Comparison of ENCODE assay signal across 12 mouse cellular contexts in genomic region chr19:38298018-38298626, GRCm38 (mm10). TPM values are rescaled to one million over a fixed set of nuclear protein-coding genes. Genes with fewer than 3 reads are reported as not detected.
DNase-seq lines count a peak whose midpoint lies in the region; ATAC-seq and TF ChIP-seq lines count a peak whose summit lies in the region.
"Had no signal": no experiment of that assay in that cellular context is flagged by ENCODE, and none has a peak within 500 bp of the region (broad histone marks: within the 10 kb centered on the region; RNA-seq: fewer than 3 reads in every experiment).

No protein-coding gene starts in this region.

- H3K9ac ChIP-seq in forebrain, embryonic 14.5 days (ENCODE audit: low read length), result no peak overlapping the region
- H3K9ac ChIP-seq in forebrain, embryonic 15.5 days (replicated peaks), result no peak overlapping the region
- H3K9ac ChIP-seq in liver, embryonic 11.5 days (ENCODE audit: low read depth, low read length), result no peak overlapping the region

- no peaks in the 10 kb centered on the region for H3K36me3 ChIP-seq in forebrain, embryonic 14.5 days (ENCODE audit: control insufficient read depth, insufficient read depth, low read length)
- H3K36me3 ChIP-seq in forebrain, embryonic 15.5 days, result no peaks in the 10 kb centered on the region
- no peaks in the 10 kb centered on the region for H3K36me3 ChIP-seq in spleen, adult 2 months (ENCODE audit: control insufficient read depth, insufficient read depth, low read length)
- no peaks in the 10 kb centered on the region for H3K36me3 ChIP-seq in liver, embryonic 11.5 days (ENCODE audit: control insufficient read depth, insufficient read depth, low read length)
- H3K36me3 ChIP-seq: heart, embryonic 10.5 days had no signal

- WGBS in forebrain, embryonic 14.5 days, result 3% methylated on average over 3 of the region's 3 CpGs
- WGBS in forebrain, embryonic 15.5 days, result 7% methylated on average over 3 of the region's 3 CpGs
- 37% methylated on average over 3 of the region's 3 CpGs for WGBS in spleen, adult 2 months
- 16% methylated on average over 3 of the region's 3 CpGs for WGBS in liver, embryonic 11.5 days

- no peaks in the 10 kb centered on the region for H3K27me3 ChIP-seq in forebrain, embryonic 14.5 days (replicated peaks; ENCODE audit: control insufficient read depth, insufficient read depth, low read length)
- no peaks in the 10 kb centered on the region for H3K27me3 ChIP-seq in forebrain, embryonic 15.5 days
- H3K27me3 ChIP-seq in spleen, adult 2 months (ENCODE audit: control insufficient read depth, insufficient read depth, low read length), result no peaks in the 10 kb centered on the region
- no peaks in the 10 kb centered on the region for H3K27me3 ChIP-seq in liver, embryonic 11.5 days (replicated peaks; ENCODE audit: control insufficient read depth, insufficient read depth, low read length)

- no peak overlapping the region for H3K27ac ChIP-seq in forebrain, embryonic 14.5 days (ENCODE audit: low read depth, low read length)
- no peak overlapping the region for H3K27ac ChIP-seq in forebrain, embryonic 15.5 days (replicated peaks)
- H3K27ac ChIP-seq in spleen, adult 2 months (ENCODE audit: insufficient read depth, low read length), result peak overlapping the region; percentile 50; the same call in 1 of the 2 replicates
- H3K27ac ChIP-seq in liver, embryonic 11.5 days (ENCODE audit: low read depth, low read length), result no peak overlapping the region
- H3K27ac ChIP-seq: heart, embryonic 10.5 days had no signal

- TF ChIP-seq CTCF in spleen, adult 2 months (IDR thresholded peaks at IDR 0.05; ENCODE audit: extremely low read depth, insufficient read depth, insufficient read length, insufficient replicate concordance), result no peak

- DNase-seq in forebrain, embryonic 14.5 days (ENCODE audit: low spot score), result peak; percentile 7
- DNase-seq in spleen, adult 2 months (ENCODE audit: low read depth in 1 of 2, low spot score in 2 of 2), result peak in 1 of 2 experiments; percentile 6
- no peak for DNase-seq in spleen, adult 12 weeks (ENCODE audit: low spot score)
- peak; percentile 62 for DNase-seq in induced T-regulatory cell, adult 2 months (ENCODE audit: low read depth)
- peak; percentile 41 for DNase-seq in thymus, postnatal 14 days
- DNase-seq in liver, embryonic 11.5 days (ENCODE audit: low spot score), result no peak
- no peak for DNase-seq in gastrocnemius, postnatal 25 days
- DNase-seq: adrenal gland, adult 2 months; right cerebral cortex, postnatal 25 days had no signal

- no peaks in the 10 kb centered on the region for H3K4me1 ChIP-seq in forebrain, embryonic 14.5 days (ENCODE audit: control insufficient read depth, insufficient read depth, low read length)
- no peaks in the 10 kb centered on the region for H3K4me1 ChIP-seq in forebrain, embryonic 15.5 days
- H3K4me1 ChIP-seq in spleen, adult 2 months (ENCODE audit: control insufficient read depth, insufficient read depth, insufficient read length), result no peaks in the 10 kb centered on the region
- H3K4me1 ChIP-seq in liver, embryonic 11.5 days (replicated peaks; ENCODE audit: control insufficient read depth, insufficient read depth, low read length), result no peaks in the 10 kb centered on the region
- H3K4me1 ChIP-seq: heart, embryonic 10.5 days had no signal

- no peak for TF ChIP-seq POLR2A in spleen, adult 2 months (IDR thresholded peaks at IDR 0.05; ENCODE audit: low read depth, low read length)

- H3K4me3 ChIP-seq in forebrain, embryonic 14.5 days (ENCODE audit: low read depth, low read length), result no peak overlapping the region
- no peak overlapping the region for H3K4me3 ChIP-seq in forebrain, embryonic 15.5 days
- H3K4me3 ChIP-seq in spleen, adult 2 months (ENCODE audit: extremely low read depth, insufficient read depth, insufficient read length), result no peak overlapping the region
- no peak overlapping the region for H3K4me3 ChIP-seq in liver, embryonic 11.5 days (ENCODE audit: low read depth, low read length)
- H3K4me3 ChIP-seq: heart, embryonic 10.5 days had no signal

- no peak for ATAC-seq in forebrain, embryonic 14.5 days
- no peak for ATAC-seq in forebrain, embryonic 15.5 days (replicated peaks)
- ATAC-seq in liver, embryonic 11.5 days (replicated peaks; ENCODE audit: low FRiP score), result no peak
- ATAC-seq: midbrain, embryonic 16.5 days had no signal

- H3K4me2 ChIP-seq in forebrain, embryonic 14.5 days (ENCODE audit: low read length), result no peak overlapping the region
- no peak overlapping the region for H3K4me2 ChIP-seq in forebrain, embryonic 15.5 days (replicated peaks)
- H3K4me2 ChIP-seq in liver, embryonic 11.5 days, result no peak overlapping the region

- H3K9me3 ChIP-seq in forebrain, embryonic 14.5 days (replicated peaks; ENCODE audit: control insufficient read depth, low read length), result no peaks in the 10 kb centered on the region
- no peaks in the 10 kb centered on the region for H3K9me3 ChIP-seq in forebrain, embryonic 15.5 days
- no peaks in the 10 kb centered on the region for H3K9me3 ChIP-seq in liver, embryonic 11.5 days (ENCODE audit: control insufficient read depth, low read length)
- H3K9me3 ChIP-seq: heart, embryonic 10.5 days had no signal

RNA-seq across cellular contexts. Expression of gene Lgi1, which starts 33.8 kb away (rescaled TPM):
- 8.8 and 13.3 TPM in 2 replicates for polyA plus RNA-seq in forebrain, embryonic 14.5 days (2014; fragmentation: Nextera tagmentation; extraction: Ambion mirVana)
- polyA plus RNA-seq in forebrain, embryonic 15.5 days (2015; fragmentation: Nextera tagmentation; extraction: Ambion mirVana), result 13.0 and 14.4 TPM in 2 replicates
- polyA plus RNA-seq in spleen, adult 2 months (2012; rRNA removed), result 0.02 TPM in 2 replicates
- 0.16 and 0.19 TPM in 2 replicates for polyA plus RNA-seq in liver, embryonic 11.5 days (2014; fragmentation: Nextera tagmentation; extraction: Ambion mirVana)
- 1 to 10 TPM in 1 of 2 experiments, under 1 TPM in 1; 0.78 to 4.0 TPM for total RNA-seq in gastrocnemius, postnatal 25 days (2021)

Comparison
In these comparisons a context has a peak if more than half of its experiments do, and no peak if none do; other contexts are left out.
1. DNase-seq: peak in forebrain, embryonic 14.5 days (single experiment), induced T-regulatory cell, adult 2 months (single experiment) and thymus, postnatal 14 days (single experiment); none in spleen, adult 12 weeks (single experiment), liver, embryonic 11.5 days (single experiment) and gastrocnemius, postnatal 25 days (single experiment).